Mouse (Mus musculus): ENCODE data around the gene Casp9. TPM values are rescaled to one million over a fixed set of nuclear protein-coding genes. Genes with fewer than 3 reads are reported as not detected.

Casp9 gene
- total and polyA plus RNA-seq, 3 experiments = 2.8 to 6.4 TPM; not detected in 1

DNA sequence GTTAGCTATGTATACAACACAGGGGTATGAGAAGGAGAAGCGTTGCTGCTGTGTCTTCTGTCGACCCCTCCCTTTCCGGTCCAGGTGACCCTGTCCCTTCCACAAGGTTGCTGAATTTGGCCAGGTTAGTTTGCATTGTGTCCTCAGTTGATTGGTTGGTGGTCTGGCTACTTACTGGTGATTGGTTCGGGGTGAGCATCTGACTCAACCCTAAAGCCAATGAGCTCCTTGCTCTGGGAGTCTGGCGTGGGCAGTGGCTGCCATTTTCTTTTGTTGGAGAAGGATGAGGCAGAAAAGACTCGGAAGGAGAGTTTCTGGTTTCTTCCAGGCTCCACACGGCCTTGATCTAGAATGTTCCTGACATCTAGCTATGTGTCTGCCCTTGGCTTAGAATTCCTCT lies 25.9 kb downstream of the Casp9 start:
- Histone ChIP-seq H3K4me3 (ENCODE audit: control insufficient read depth in 1 of 2, insufficient read depth in 1 of 2, low read depth in 2 of 2, low read length in 2 of 2) (no peak overlapping the region), H3K27me3 (ENCODE audit: control insufficient read depth in 1 of 2, insufficient read depth in 2 of 2, low read length in 2 of 2) (no peaks in the 10 kb centered on the region), H3K27ac (ENCODE audit: control insufficient read depth, low read depth, low read length) (no peak overlapping the region), H3K9ac (ENCODE audit: control insufficient read depth, low read depth, low read length, poor library complexity, severe bottlenecking) (no peak overlapping the region), H3K36me3 (ENCODE audit: control insufficient read depth in 1 of 2, insufficient read depth in 2 of 2, low read length in 2 of 2) (no peaks in the 10 kb centered on the region), H3K79me2 (ENCODE audit: control insufficient read depth, insufficient read depth, low read length, poor library complexity) (no peaks in the 10 kb centered on the region), H3K9me3 (replicated peaks; ENCODE audit: insufficient read depth, low read length) (no peaks in the 10 kb centered on the region), H3K4me1 (ENCODE audit: control insufficient read depth in 1 of 2, insufficient read depth in 2 of 2, low read length in 2 of 2) (no peaks in the 10 kb centered on the region)
- no peak for DNase-seq (ENCODE audit: low read depth, low spot score)
- no peak for TF ChIP-seq UBTF (IDR thresholded peaks at IDR 0.05; ENCODE audit: borderline replicate concordance, insufficient read depth, low read depth, low read length)
- no peak for TF ChIP-seq TBP (IDR thresholded peaks at IDR 0.05; ENCODE audit: low read depth, low read length)
- no peak for TF ChIP-seq TAL1 (IDR thresholded peaks at IDR 0.05; ENCODE audit: low read length)
- no peak for TF ChIP-seq ZC3H11A (IDR thresholded peaks at IDR 0.05; ENCODE audit: low read depth, low read length)
- TF ChIP-seq MAX (IDR thresholded peaks at IDR 0.05; ENCODE audit: low read length) = no peak
- no peak for TF ChIP-seq E2F4 (IDR thresholded peaks at IDR 0.05; ENCODE audit: borderline replicate concordance, low read depth, low read length)
- TF ChIP-seq CTCF (IDR thresholded peaks at IDR 0.05 in 2 of 3, conservative IDR thresholded peaks at IDR 0.05 in 1 of 3; ENCODE audit: control insufficient read depth in 1 of 3, insufficient read depth in 1 of 3, low read depth in 2 of 3, low read length in 3 of 3, poor library complexity in 1 of 3, severe bottlenecking in 1 of 3) = no peak
- TF ChIP-seq CHD1 (IDR thresholded peaks at IDR 0.05; ENCODE audit: low read depth, low read length) = no peak
- TF ChIP-seq CHD2 (IDR thresholded peaks at IDR 0.05; ENCODE audit: low read length) = no peak
- TF ChIP-seq NELFE (IDR thresholded peaks at IDR 0.05; ENCODE audit: low read depth, low read length) = no peak
- no peak for TF ChIP-seq EP300 (IDR thresholded peaks at IDR 0.05; ENCODE audit: low read depth in 1 of 2, low read length in 2 of 2)
- TF ChIP-seq TCF12 (IDR thresholded peaks at IDR 0.05; ENCODE audit: low read depth, low read length) = no peak
- no peak for TF ChIP-seq BHLHE40 (IDR thresholded peaks at IDR 0.05; ENCODE audit: borderline replicate concordance, low read depth, low read length)

DNA sequence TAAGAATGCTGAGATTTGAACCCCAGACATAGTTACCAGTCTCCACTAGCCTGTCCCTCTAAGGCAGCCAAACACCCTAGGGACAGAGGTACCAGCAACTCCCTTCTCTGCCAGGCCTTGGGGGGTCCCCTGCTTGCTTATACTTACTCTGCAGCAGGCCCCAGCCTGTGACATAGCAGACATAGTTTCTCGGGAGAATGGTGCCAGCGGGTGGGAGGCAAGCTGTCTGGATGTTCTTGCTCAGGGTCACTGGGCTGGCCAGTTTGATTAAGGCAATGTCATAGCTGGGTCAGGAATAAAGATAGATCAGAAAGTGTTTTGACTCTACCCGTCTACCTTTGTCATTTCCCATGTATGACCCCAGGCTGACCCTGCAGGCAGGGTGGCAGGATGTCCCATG lies 27.8 kb downstream of the Casp9 start:
- TF ChIP-seq NELFE (IDR thresholded peaks at IDR 0.05; ENCODE audit: low read depth, low read length) (no peak), MAFK (IDR thresholded peaks at IDR 0.05; ENCODE audit: borderline replicate concordance, low read depth, low read length) (no peak), MAZ (IDR thresholded peaks at IDR 0.05; ENCODE audit: low read depth, low read length) (no peak), HCFC1 (IDR thresholded peaks at IDR 0.05; ENCODE audit: low read depth, low read length) (no peak), CHD1 (IDR thresholded peaks at IDR 0.05; ENCODE audit: low read depth, low read length) (no peak), POLR2A (IDR thresholded peaks at IDR 0.05; ENCODE audit: control insufficient read depth in 1 of 2, insufficient read depth in 1 of 2, low read depth in 1 of 2, low read length in 2 of 2, poor library complexity in 1 of 2) (no peak), ETS1 (IDR thresholded peaks at IDR 0.05; ENCODE audit: low read depth, low read length) (no peak), BHLHE40 (IDR thresholded peaks at IDR 0.05; ENCODE audit: borderline replicate concordance, low read depth, low read length) (no peak), ZNF384 (IDR thresholded peaks at IDR 0.05; ENCODE audit: low read depth, low read length) (no peak), POLR2AphosphoS5 (IDR thresholded peaks at IDR 0.05; ENCODE audit: borderline replicate concordance, low read depth, low read length) (no peak), JUND (IDR thresholded peaks at IDR 0.05; ENCODE audit: low read depth, low read length) (no peak), EP300 (IDR thresholded peaks at IDR 0.05; ENCODE audit: low read depth in 1 of 2, low read length in 2 of 2) (no peak), RCOR1 (IDR thresholded peaks at IDR 0.05; ENCODE audit: low read depth, low read length) (no peak), ZKSCAN1 (IDR thresholded peaks at IDR 0.05; ENCODE audit: low read depth, low read length) (no peak), MAX (IDR thresholded peaks at IDR 0.05; ENCODE audit: low read length) (no peak), MYC (IDR thresholded peaks at IDR 0.05; ENCODE audit: low read depth, low read length) (no peak)
- no peak overlapping the region for H3K9ac ChIP-seq (ENCODE audit: control insufficient read depth, low read depth, low read length, poor library complexity, severe bottlenecking)
- no peak overlapping the region for H3K4me3 ChIP-seq (ENCODE audit: control insufficient read depth in 1 of 2, insufficient read depth in 1 of 2, low read depth in 2 of 2, low read length in 2 of 2)
- no peaks in the 10 kb centered on the region for H3K36me3 ChIP-seq (ENCODE audit: control insufficient read depth in 1 of 2, insufficient read depth in 2 of 2, low read length in 2 of 2)
- no peaks in the 10 kb centered on the region for H3K9me3 ChIP-seq (replicated peaks; ENCODE audit: insufficient read depth, low read length)
- H3K27me3 ChIP-seq (ENCODE audit: control insufficient read depth in 1 of 2, insufficient read depth in 2 of 2, low read length in 2 of 2) = no peaks in the 10 kb centered on the region
- no peak overlapping the region for H3K27ac ChIP-seq (ENCODE audit: control insufficient read depth, low read depth, low read length)
- no peaks in the 10 kb centered on the region for H3K4me1 ChIP-seq (ENCODE audit: control insufficient read depth in 1 of 2, insufficient read depth in 2 of 2, low read length in 2 of 2)
- no peaks in the 10 kb centered on the region for H3K79me2 ChIP-seq (ENCODE audit: control insufficient read depth, insufficient read depth, low read length, poor library complexity)
- DNase-seq (ENCODE audit: low read depth, low spot score) = no peak
